Mouse (Mus musculus) liver, adult 2 months (tissue): ENCODE results near the gene Cxcl5.

Experiments used
- CTCF ChIP-seq: fragments of 200-500 bp; IDR thresholded peaks from 2 replicates; pipeline ENCODE4 v1.5.1; 2011; ENCODE audit warnings: low read depth, low read length, control low read depth
- POLR2A ChIP-seq: fragments of 200-500 bp; IDR thresholded peaks from 2 replicates; pipeline ENCODE4 v1.6.1; 2011; ENCODE audit warnings: low read length, control low read depth; ENCODE audit not compliant: insufficient read depth; ENCODE audit errors: extremely low read depth

DNA sequence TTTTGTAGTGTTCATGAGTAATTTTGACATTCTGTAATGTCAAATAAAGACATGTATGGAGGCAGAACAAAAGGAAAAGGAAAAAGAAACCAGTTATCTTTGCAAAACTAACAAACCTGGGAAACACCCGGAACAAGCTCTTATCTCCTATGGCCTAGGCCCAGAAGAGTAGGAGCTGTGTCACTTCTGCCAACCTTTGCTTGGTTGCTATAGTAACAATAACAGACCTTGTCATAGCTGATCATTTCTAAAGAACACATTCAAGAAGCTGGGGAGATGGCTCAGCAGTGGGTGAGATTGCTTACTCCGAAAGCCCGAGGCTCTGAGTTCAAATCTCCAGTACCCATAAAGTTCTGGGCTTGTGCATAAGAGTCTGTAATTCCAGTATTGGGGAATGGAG lies 36.5 kb upstream of the Cxcl5 start:
- no peak for TF ChIP-seq POLR2A
- no peak for TF ChIP-seq CTCF
